Mouse (Mus musculus) CH12.LX (cell line): ENCODE measurements around the gene Lbhd1. TPM values are rescaled to one million over a fixed set of nuclear protein-coding genes. Genes with fewer than 3 reads are reported as not detected.

Experiments used
- DNase-seq: peaks from one replicate; pipeline ENCODE4 v3.0.0-alpha.2; 2013; ENCODE audit errors: extremely low read depth
- H3K27ac ChIP-seq: 2 replicates; pipeline ENCODE4 v1.5.1; 2012; ENCODE audit warnings: low read depth, mild to moderate bottlenecking, control low read depth, moderate library complexity; ENCODE audit not compliant: insufficient read depth
- H3K27me3 ChIP-seq: replicated peaks from 2 replicates; pipeline ENCODE3; 2012; ENCODE audit warnings: inconsistent platforms
- H3K36me3 ChIP-seq, 2 experiments: replicated peaks in 1 of 2; 2 replicates each; pipeline versions ENCODE3 to v1.6.1; 2012; ENCODE audit warnings: inconsistent platforms in 1 of 2, low read length in 1 of 2, mild to moderate bottlenecking in 1 of 2, mixed read lengths in 1 of 2, moderate library complexity in 1 of 2; ENCODE audit not compliant: control insufficient read depth in 1 of 2, insufficient read depth in 1 of 2
- H3K4me1 ChIP-seq, 2 experiments: 2 replicates each; pipeline ENCODE4 v1.6.1; 2012; ENCODE audit warnings: inconsistent platforms in 1 of 2, moderate library complexity in 1 of 2; ENCODE audit not compliant: insufficient read depth in 2 of 2, control insufficient read depth in 1 of 2
- H3K4me2 ChIP-seq: 2 replicates; pipeline ENCODE4 v1.6.1; 2012; ENCODE audit warnings: low read depth, mild to moderate bottlenecking, control low read depth; ENCODE audit not compliant: poor library complexity, insufficient read depth, severe bottlenecking
- H3K4me3 ChIP-seq, 3 experiments: fragments of 150-350 bp in 1 of 3; sonication (generic) in 1 of 3; replicated peaks in 1 of 3; 2 replicates each; pipeline versions ENCODE3 to v1.5.1; 2011 to 2012; ENCODE audit warnings: low read depth in 2 of 3, low read length in 2 of 3, mild to moderate bottlenecking in 2 of 3, moderate library complexity in 2 of 3, control low read depth in 1 of 3, improper control_type of control experiment in 1 of 3, inconsistent platforms in 1 of 3, mixed read lengths in 1 of 3; ENCODE audit not compliant: poor library complexity in 1 of 3
- H3K79me2 ChIP-seq: replicated peaks from 2 replicates; pipeline ENCODE4 v1.6.1; 2012; ENCODE audit warnings: mild to moderate bottlenecking, moderate library complexity; ENCODE audit not compliant: control insufficient read depth, poor library complexity, insufficient read depth, severe bottlenecking; ENCODE audit errors: extremely low read depth
- H3K9ac ChIP-seq: 2 replicates; pipeline ENCODE4 v1.6.1; 2012; ENCODE audit warnings: low read depth, mild to moderate bottlenecking, control low read depth, moderate library complexity; ENCODE audit not compliant: insufficient read depth
- H3K9me3 ChIP-seq: replicated peaks from 2 replicates; pipeline ENCODE3; 2012; ENCODE audit warnings: low read length, inconsistent platforms, mixed read lengths
- BHLHE40 ChIP-seq: IDR thresholded peaks from 2 replicates; pipeline ENCODE4 v1.6.1; 2011; ENCODE audit warnings: mild to moderate bottlenecking, low read depth, low read length, improper control_type of control experiment
- CHD1 ChIP-seq: IDR thresholded peaks from 2 replicates; pipeline ENCODE4 v1.6.1; 2012; ENCODE audit warnings: low read depth, low read length, improper control_type of control experiment, inconsistent platforms
- CHD2 ChIP-seq: IDR thresholded peaks from 2 replicates; pipeline ENCODE4 v1.6.1; 2011; ENCODE audit warnings: low read length, improper control_type of control experiment
- E2F4 ChIP-seq: IDR thresholded peaks from 2 replicates; pipeline ENCODE4 v1.6.1; 2011; ENCODE audit warnings: low read depth, low read length, improper control_type of control experiment; ENCODE audit not compliant: insufficient replicate concordance
- ELF1 ChIP-seq: IDR thresholded peaks from 2 replicates; pipeline ENCODE4 v1.6.1; 2014; ENCODE audit warnings: low read depth, mild to moderate bottlenecking, inconsistent platforms, low read length, improper control_type of control experiment
- EP300 ChIP-seq: IDR thresholded peaks from 2 replicates; pipeline ENCODE4 v1.6.1; 2011; ENCODE audit warnings: low read length, improper control_type of control experiment
- IRF4 ChIP-seq: IDR thresholded peaks from 2 replicates; pipeline ENCODE4 v1.6.1; 2014; ENCODE audit warnings: low read depth, mild to moderate bottlenecking, inconsistent platforms, low read length, improper control_type of control experiment
- JUN ChIP-seq: IDR thresholded peaks from 2 replicates; pipeline ENCODE4 v1.6.1; 2011; ENCODE audit warnings: low read depth, mild to moderate bottlenecking, low read length, improper control_type of control experiment, moderate library complexity; ENCODE audit not compliant: insufficient read depth
- JUND ChIP-seq: conservative IDR thresholded peaks from 2 replicates; pipeline ENCODE4 v1.6.1; 2011; ENCODE audit warnings: low read depth, low read length, improper control_type of control experiment
- KAT2A ChIP-seq: IDR thresholded peaks from 2 replicates; pipeline ENCODE4 v1.6.1; 2012; ENCODE audit warnings: low read length, improper control_type of control experiment, inconsistent platforms; ENCODE audit not compliant: insufficient replicate concordance
- MAX ChIP-seq: IDR thresholded peaks from 2 replicates; pipeline ENCODE4 v1.6.1; 2011; ENCODE audit warnings: low read length, improper control_type of control experiment
- MAZ ChIP-seq: IDR thresholded peaks from 2 replicates; pipeline ENCODE4 v1.6.1; 2012; ENCODE audit warnings: low read depth, mild to moderate bottlenecking, inconsistent platforms, low read length, improper control_type of control experiment, moderate library complexity
- MEF2A ChIP-seq: IDR thresholded peaks from 2 replicates; pipeline ENCODE4 v1.6.1; 2014; ENCODE audit warnings: low read depth, mild to moderate bottlenecking, inconsistent platforms, low read length, improper control_type of control experiment, borderline replicate concordance
- MXI1 ChIP-seq: IDR thresholded peaks from 2 replicates; pipeline ENCODE4 v1.6.1; 2011; ENCODE audit warnings: mild to moderate bottlenecking, low read depth, low read length, improper control_type of control experiment
- MYC ChIP-seq: IDR thresholded peaks from 2 replicates; pipeline ENCODE4 v1.6.1; 2011; ENCODE audit warnings: low read depth, mild to moderate bottlenecking, improper control_type of control experiment, low read length
- NRF1 ChIP-seq: IDR thresholded peaks from 2 replicates; pipeline ENCODE4 v1.6.1; 2014; ENCODE audit warnings: low read depth, mild to moderate bottlenecking, inconsistent platforms, low read length, improper control_type of control experiment, moderate library complexity
- PAX5 ChIP-seq: IDR thresholded peaks from 2 replicates; pipeline ENCODE4 v1.6.1; 2012; ENCODE audit warnings: low read length, inconsistent platforms, mixed read lengths
- POLR2A ChIP-seq: IDR thresholded peaks from 2 replicates; pipeline ENCODE4 v1.6.1; 2011; ENCODE audit warnings: low read depth, mild to moderate bottlenecking, improper control_type of control experiment, low read length
- POLR2AphosphoS2 ChIP-seq: IDR thresholded peaks from 2 replicates; pipeline ENCODE4 v1.6.1; 2011; ENCODE audit warnings: low read depth, low read length, improper control_type of control experiment
- RCOR1 ChIP-seq: conservative IDR thresholded peaks from 2 replicates; pipeline ENCODE4 v1.6.1; 2012; ENCODE audit warnings: low read depth, mild to moderate bottlenecking, inconsistent platforms, low read length, improper control_type of control experiment
- SMC3 ChIP-seq: IDR thresholded peaks from 2 replicates; pipeline ENCODE4 v1.6.1; 2011; ENCODE audit warnings: low read depth, low read length, improper control_type of control experiment
- TBP ChIP-seq: conservative IDR thresholded peaks from 2 replicates; pipeline ENCODE4 v1.6.1; 2011; ENCODE audit warnings: low read depth, low read length, improper control_type of control experiment
- TCF12 ChIP-seq: IDR thresholded peaks from 2 replicates; pipeline ENCODE4 v1.6.1; 2014; ENCODE audit warnings: low read depth, mild to moderate bottlenecking, inconsistent platforms, low read length, improper control_type of control experiment
- UBTF ChIP-seq: IDR thresholded peaks from 2 replicates; pipeline ENCODE4 v1.6.1; 2012; ENCODE audit warnings: low read depth, mild to moderate bottlenecking, inconsistent platforms, low read length, improper control_type of control experiment, moderate library complexity
- USF1 ChIP-seq: IDR thresholded peaks from 2 replicates; pipeline ENCODE4 v1.6.1; 2014; ENCODE audit warnings: low read depth, mild to moderate bottlenecking, inconsistent platforms, low read length, improper control_type of control experiment
- USF2 ChIP-seq: conservative IDR thresholded peaks from 2 replicates; pipeline ENCODE4 v1.6.1; 2011; ENCODE audit warnings: low read depth, low read length, improper control_type of control experiment
- ZC3H11A ChIP-seq: IDR thresholded peaks from 2 replicates; pipeline ENCODE4 v1.6.1; 2012; ENCODE audit warnings: low read depth, mild to moderate bottlenecking, inconsistent platforms, low read length, improper control_type of control experiment
- ZKSCAN1 ChIP-seq: IDR thresholded peaks from 2 replicates; pipeline ENCODE4 v1.6.1; 2012; ENCODE audit warnings: low read depth, inconsistent platforms, low read length, improper control_type of control experiment, borderline replicate concordance
- ZMIZ1 ChIP-seq: IDR thresholded peaks from 2 replicates; pipeline ENCODE4 v1.6.1; 2012; ENCODE audit warnings: low read depth, mild to moderate bottlenecking, inconsistent platforms, low read length, improper control_type of control experiment
- ZNF384 ChIP-seq: IDR thresholded peaks from 2 replicates; pipeline ENCODE4 v1.6.1; 2012; ENCODE audit warnings: low read depth, low read length, improper control_type of control experiment, inconsistent platforms
- dilution Hi-C: fragments of 300-500 bp; cut with MboI; formaldehyde crosslinking; loops from 2 replicates; pipeline ENCODE4 v1.14.3; 2020; ENCODE audit warnings: low sequenced_read_pairs; ENCODE audit not compliant: extremely low pct_unique_long_range_greater_than_20kb, extremely low pct_ligation_motif_present
- in situ Hi-C: fragments of 300-500 bp; cut with MboI; formaldehyde crosslinking; loops from 3 replicates; pipeline ENCODE4 v1.14.3; 2019; ENCODE audit warnings: low sequenced_read_pairs, low pct_ligation_motif_present, low pct_unique_long_range_greater_than_20kb, mixed read lengths
- polyA plus RNA-seq: library from polyadenylated mRNA; unstranded; fragments of >175 nt; gene quantifications from 2 replicates; pipeline ENCODE4 v1.2.1, GENCODE M21; 2012; ENCODE audit warnings: low read depth; ENCODE audit not compliant: insufficient read length
- total RNA-seq, 2 experiments: library from RNA; depleted of rRNA; stranded (reverse); fragments of 300-350 nt in 1 of 2; fragments of >200 nt in 1 of 2; gene quantifications; 2 replicates each; pipeline ENCODE4 v1.2.3; 2012 to 2014

The Lbhd1 gene
- total and polyA plus RNA-seq, 3 experiments, result 7.5 to 50.4 (median 15.6) TPM

DNA sequence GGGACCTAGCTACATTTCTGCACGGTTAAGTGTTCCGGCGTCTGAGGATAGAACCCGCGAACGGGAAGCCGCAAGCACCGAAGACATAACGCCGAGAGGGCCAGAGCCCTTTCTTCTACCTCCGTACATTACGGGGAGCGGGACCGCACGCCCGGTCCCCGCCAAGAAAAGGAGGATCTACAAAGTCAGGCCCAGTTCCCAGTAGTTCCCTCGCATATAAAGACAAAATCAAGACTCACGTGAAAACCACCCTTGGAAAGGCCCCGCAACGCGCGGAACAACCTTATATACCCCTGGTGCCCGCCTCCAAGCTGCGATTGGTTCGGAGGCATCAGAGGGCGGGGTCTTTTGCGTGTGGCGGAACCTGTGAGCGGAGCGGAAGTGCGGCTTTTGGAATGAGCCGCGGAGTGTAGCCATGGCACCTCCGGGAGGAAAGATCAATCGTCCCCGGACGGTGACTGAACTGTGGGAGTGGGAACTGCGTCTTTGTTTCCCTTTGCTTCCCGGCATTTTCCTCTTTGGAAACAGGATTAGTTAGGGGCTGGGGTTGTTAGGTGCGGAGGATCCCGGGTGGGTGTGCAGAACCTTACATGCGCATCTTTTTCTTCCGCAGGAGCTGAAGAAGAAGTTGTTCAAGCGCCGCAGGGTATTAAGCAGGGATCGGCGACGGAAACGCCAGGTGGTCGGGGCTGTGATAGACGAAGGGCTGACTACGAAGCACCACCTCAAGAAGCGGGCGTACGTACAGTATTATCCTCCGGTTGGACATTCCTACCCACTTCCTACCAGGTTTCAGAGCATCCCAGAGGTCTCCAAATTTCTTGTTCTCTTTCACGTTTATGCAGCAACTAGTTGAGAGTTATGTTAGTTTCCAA, 5.2 kb downstream of the Lbhd1 start, which contains the start of the genes 1810009A15Rik and Gm49416 (continued):
- TF ChIP-seq MAX (peak; percentile 82), USF2 (no peak), SMC3 (no peak), KAT2A (peak; percentile 67; the same call in 1 of the 2 replicates), ZKSCAN1 (no peak), E2F4 (peak; percentile 52; the same call in 1 of the 2 replicates), USF1 (no peak), BHLHE40 (peak; percentile 90), POLR2A (peak; percentile 99), POLR2AphosphoS2 (peak; percentile 96), EP300 (no peak), NRF1 (peak; percentile 42), MXI1 (peak; percentile 89), TBP (peak; percentile 98), JUN (no peak), MYC (peak; percentile 74; the same call in 1 of the 2 replicates), UBTF (no peak), JUND (no peak), CHD1 (no peak; the same call in 1 of the 2 replicates), ZC3H11A (no peak)
- TF ChIP-seq, all 38 proteins: peak for 19

DNA sequence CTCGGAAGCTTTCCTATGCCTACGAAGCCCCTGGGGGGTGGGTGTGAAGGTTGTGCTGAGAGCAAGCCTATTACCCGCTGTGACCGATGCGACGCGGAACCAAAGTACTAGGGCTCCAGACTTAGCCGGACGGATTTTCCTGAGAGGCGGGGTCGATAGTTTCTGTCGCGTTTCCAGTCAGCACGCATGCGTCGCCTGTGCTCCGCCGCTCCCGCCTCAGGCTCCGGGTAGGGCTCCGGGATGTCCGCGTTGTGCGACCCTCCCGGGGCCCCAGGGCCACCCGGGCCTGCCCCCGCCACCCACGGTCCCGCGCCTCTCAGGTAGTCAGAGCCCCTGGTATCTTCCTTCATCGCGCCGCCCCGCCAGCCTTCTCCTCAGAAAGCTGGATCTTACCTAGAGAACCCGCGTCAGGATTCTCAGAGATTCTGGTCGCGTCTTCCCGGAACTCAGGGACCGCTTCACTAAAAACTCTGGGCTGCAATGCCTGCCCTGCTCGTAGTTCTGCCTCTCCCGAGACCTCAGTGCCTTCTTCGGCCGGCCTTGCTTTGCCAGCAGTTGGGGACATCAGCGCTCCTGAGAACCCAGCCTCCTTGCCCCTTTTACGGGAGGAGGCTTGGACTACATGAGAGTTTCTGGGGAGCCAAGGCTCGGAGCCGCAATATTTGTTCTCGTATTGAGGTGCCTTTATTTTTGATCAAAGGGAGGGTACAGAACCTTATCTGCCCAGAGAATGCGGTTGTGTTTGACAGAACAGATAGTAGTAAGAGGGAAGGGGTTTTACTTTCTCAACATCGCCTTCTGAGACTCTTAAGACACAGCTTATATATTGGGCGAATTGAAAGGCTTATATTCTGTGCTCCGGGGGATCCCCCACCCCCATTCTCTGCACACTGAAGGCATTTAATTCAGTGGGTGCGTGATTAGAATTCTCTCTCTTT, 9.6 kb downstream of the Lbhd1 start, which contains the start of gene Ints5:
Ints5 (plus strand) TSS at position 177 of the 938 bp plus-strand sequence.
- Histone ChIP-seq H3K4me1 (peaks cover 14 to 54% of the 10 kb centered on the region in 2 experiments), H3K9ac (peak within 1 kb of the TSS; percentile 97), H3K4me2 (peak within 1 kb of the TSS; percentile 61), H3K4me3 (peak within 1 kb of the TSS; percentile 72 to 89 (median 88)), H3K79me2 (peaks cover 53% of the 10 kb centered on the region), H3K27me3 (no peaks in the 10 kb centered on the region), H3K9me3 (no peaks in the 10 kb centered on the region), H3K36me3 (peaks cover 31 to 36% of the 10 kb centered on the region in 2 experiments), H3K27ac (peak within 1 kb of the TSS; percentile 6; the same call in 1 of the 2 replicates)
- DNase-seq, result peak; percentile 90
- dilution Hi-C loops, result no loop called here
- in situ Hi-C loops, result no loop called here
- TF ChIP-seq ZNF384 (0 out of 2 replicates have a peak, but pooled peaks have one; percentile 27), MEF2A (peak; percentile 78; the same call in 1 of the 2 replicates), JUN (no peak), E2F4 (no peak; the same call in 1 of the 2 replicates), PAX5 (no peak), CHD1 (peak; percentile 25; the same call in 1 of the 2 replicates), IRF4 (peak; percentile 84), USF2 (no peak), UBTF (peak; percentile 86; the same call in 1 of the 2 replicates), POLR2A (peak; percentile 95), KAT2A (peak; percentile 77; the same call in 1 of the 2 replicates), MYC (peak; percentile 83; the same call in 1 of the 2 replicates), POLR2AphosphoS2 (peak; percentile 90), TCF12 (peak; percentile 97), RCOR1 (no peak), ZKSCAN1 (no peak), BHLHE40 (peak; percentile 67), MAZ (peak; percentile 78; the same call in 1 of the 2 replicates), CHD2 (peak; percentile 79; the same call in 1 of the 2 replicates), ELF1 (peak; percentile 77), ZMIZ1 (peak; percentile 52; the same call in 1 of the 2 replicates)
